8 mouse cellular contexts compared by ENCODE assay signal in genomic region chr5:142463461-142464454, GRCm38 (mm10). TPM values are rescaled to one million over a fixed set of nuclear protein-coding genes. Genes with fewer than 3 reads are reported as not detected.
A peak's percentile ranks its signal among the peaks of the same experiment; 100 is the strongest.
DNase-seq lines count a peak whose midpoint lies in the region; ATAC-seq and TF ChIP-seq lines count a peak whose summit lies in the region.

Ap5z1 (plus strand) TSS chr5:142463944.

- peak within 1 kb of the TSS; percentile 68 to 75 for H3K4me3 ChIP-seq in heart, embryonic 14.5 days (ENCODE audit: control insufficient read depth in 1 of 2, insufficient read depth in 1 of 2, low read depth in 1 of 2, low read length in 2 of 2)
- H3K4me3 ChIP-seq in liver, embryonic 14.5 days (ENCODE audit: insufficient read depth in 1 of 2, low read depth in 2 of 2, low read length in 2 of 2) = peak within 1 kb of the TSS; percentile 93 to 95
- peak within 1 kb of the TSS; percentile 64 for H3K4me3 ChIP-seq in neural tube, embryonic 11.5 days (ENCODE audit: low read depth, low read length)
- H3K4me3 ChIP-seq in stomach, postnatal 0 days (ENCODE audit: low read depth, low read length) = peak within 1 kb of the TSS; percentile 77

- DNase-seq in c-Kit-negative CD71-positive TER-119-positive erythroid progenitor cells, embryonic 14.5 days (ENCODE audit: low read depth, low spot score) = peak; percentile 86
- DNase-seq in fibroblast of lung, adult 2 months (ENCODE audit: low read depth) = peak; percentile 92
- peak; percentile 95 to 99 for DNase-seq in kidney, postnatal 25 days
- peak; percentile 94 to 96 (median 94) for DNase-seq in liver, embryonic 14.5 days (ENCODE audit: low read depth in 3 of 3, low spot score in 3 of 3)
- DNase-seq in neural tube, embryonic 11.5 days (ENCODE audit: low spot score) = peak; percentile 96
- peak; percentile 98 for DNase-seq in stomach, postnatal 0 days (ENCODE audit: low spot score)

- H3K4me1 ChIP-seq in heart, embryonic 14.5 days (ENCODE audit: control insufficient read depth in 2 of 2, insufficient read depth in 2 of 2, low read length in 2 of 2) = peaks cover 5 to 6% of the 10 kb centered on the region in 2 experiments; a peak in 2 of 4 replicates
- H3K4me1 ChIP-seq in liver, embryonic 14.5 days (replicated peaks; ENCODE audit: control insufficient read depth in 2 of 2, insufficient read depth in 2 of 2, low read length in 1 of 2) = peaks cover 7 to 13% of the 10 kb centered on the region in 2 experiments
- H3K4me1 ChIP-seq in neural tube, embryonic 11.5 days (ENCODE audit: control insufficient read depth, insufficient read depth, low read length) = peaks cover 8% of the 10 kb centered on the region
- H3K4me1 ChIP-seq in stomach, postnatal 0 days (replicated peaks; ENCODE audit: control insufficient read depth, insufficient read depth) = no peaks in the 10 kb centered on the region; the same call in 1 of the 2 replicates

- H3K9me3 ChIP-seq in heart, embryonic 14.5 days (ENCODE audit: control insufficient read depth, low read length) = no peaks in the 10 kb centered on the region
- no peaks in the 10 kb centered on the region for H3K9me3 ChIP-seq in liver, embryonic 14.5 days (ENCODE audit: control insufficient read depth, low read length)
- H3K9me3 ChIP-seq in neural tube, embryonic 11.5 days (ENCODE audit: control insufficient read depth, low read length) = no peaks in the 10 kb centered on the region
- H3K9me3 ChIP-seq in stomach, postnatal 0 days (ENCODE audit: control insufficient read depth, low read length) = no peaks in the 10 kb centered on the region

- H3K27ac ChIP-seq in heart, embryonic 14.5 days (replicated peaks in 1 of 2; ENCODE audit: control insufficient read depth in 1 of 2, insufficient read depth in 1 of 2, low read depth in 2 of 2, low read length in 2 of 2) = peak within 1 kb of the TSS; percentile 81 to 92
- peak within 1 kb of the TSS; percentile 64 for H3K27ac ChIP-seq in liver, embryonic 14.5 days
- H3K27ac ChIP-seq in neural tube, embryonic 11.5 days (ENCODE audit: low read depth, low read length) = peak within 1 kb of the TSS; percentile 42; the same call in 1 of the 2 replicates
- peak within 1 kb of the TSS; percentile 84 for H3K27ac ChIP-seq in stomach, postnatal 0 days (replicated peaks)

- H3K27me3 ChIP-seq in heart, embryonic 14.5 days (ENCODE audit: control insufficient read depth, insufficient read depth, low read length) = no peaks in the 10 kb centered on the region
- no peaks in the 10 kb centered on the region for H3K27me3 ChIP-seq in liver, embryonic 14.5 days (ENCODE audit: control insufficient read depth, insufficient read depth, low read length)
- no peaks in the 10 kb centered on the region for H3K27me3 ChIP-seq in neural tube, embryonic 11.5 days (ENCODE audit: control insufficient read depth, insufficient read depth, low read length)
- H3K27me3 ChIP-seq in stomach, postnatal 0 days (ENCODE audit: control insufficient read depth, insufficient read depth, low read length) = no peaks in the 10 kb centered on the region

- TF ChIP-seq EP300 in liver, embryonic 14.5 days (IDR thresholded peaks at IDR 0.05; ENCODE audit: low read depth) = no peak
- TF ChIP-seq EP300 in stomach, postnatal 0 days (optimal IDR thresholded peaks at IDR 0.05) = no peak

- peak within 1 kb of the TSS; percentile 87 for H3K4me2 ChIP-seq in heart, embryonic 14.5 days (ENCODE audit: low read length)
- H3K4me2 ChIP-seq in liver, embryonic 14.5 days (ENCODE audit: low read depth) = peak within 1 kb of the TSS; percentile 76
- H3K4me2 ChIP-seq in neural tube, embryonic 11.5 days (ENCODE audit: low read depth) = peak within 1 kb of the TSS; percentile 57
- peak within 1 kb of the TSS; percentile 94 for H3K4me2 ChIP-seq in stomach, postnatal 0 days (replicated peaks; ENCODE audit: low read depth)

- peak; percentile 96 for ATAC-seq in CD4-positive, CD25-positive, alpha-beta regulatory T cell, adult 4 months
- ATAC-seq in heart, embryonic 14.5 days (ENCODE audit: insufficient number of reproducible peaks, insufficient read depth, low FRiP score, low read depth) = peak; percentile 89
- ATAC-seq in liver, embryonic 14.5 days (ENCODE audit: insufficient read depth) = peak; percentile 92
- peak; percentile 89 for ATAC-seq in neural tube, embryonic 11.5 days (ENCODE audit: insufficient read depth, low FRiP score, low TSS enrichment)
- peak; percentile 96 for ATAC-seq in stomach, postnatal 0 days (ENCODE audit: low FRiP score, low TSS enrichment)

- peak within 1 kb of the TSS; percentile 83 for H3K9ac ChIP-seq in heart, embryonic 14.5 days (ENCODE audit: low read length)
- H3K9ac ChIP-seq in liver, embryonic 14.5 days (replicated peaks) = peak within 1 kb of the TSS; percentile 92
- H3K9ac ChIP-seq in neural tube, embryonic 11.5 days (ENCODE audit: low read length) = peak within 1 kb of the TSS; percentile 54
- peak within 1 kb of the TSS; percentile 85 for H3K9ac ChIP-seq in stomach, postnatal 0 days (ENCODE audit: low read length)

- H3K36me3 ChIP-seq in heart, embryonic 14.5 days (ENCODE audit: control insufficient read depth, insufficient read depth, low read length) = peaks cover 25% of the 10 kb centered on the region
- H3K36me3 ChIP-seq in liver, embryonic 14.5 days (replicated peaks; ENCODE audit: control insufficient read depth, insufficient read depth, low read depth) = no peaks in the 10 kb centered on the region; the same call in 1 of the 2 replicates
- H3K36me3 ChIP-seq in neural tube, embryonic 11.5 days (ENCODE audit: control insufficient read depth, insufficient read depth, low read length) = peaks cover 4% of the 10 kb centered on the region; the same call in 1 of the 2 replicates
- peaks cover 4% of the 10 kb centered on the region; the same call in 1 of the 2 replicates for H3K36me3 ChIP-seq in stomach, postnatal 0 days (ENCODE audit: control insufficient read depth, insufficient read depth, low read length)

- 2% methylated on average over 58 of the region's 60 CpGs for WGBS in heart, embryonic 14.5 days
- WGBS in liver, embryonic 14.5 days (ENCODE audit: insufficient replicate concordance) = 2% methylated on average over 59 of the region's 60 CpGs
- 2% methylated on average over 60 of the region's 60 CpGs for WGBS in neural tube, embryonic 11.5 days
- 2% methylated on average over 60 of the region's 60 CpGs for WGBS in stomach, postnatal 0 days

- TF ChIP-seq CTCF in liver, embryonic 14.5 days (IDR thresholded peaks at IDR 0.05; ENCODE audit: low read depth) = no peak
- TF ChIP-seq CTCF in stomach, postnatal 0 days (IDR thresholded peaks at IDR 0.05; ENCODE audit: low read depth) = no peak; the same call in 1 of the 2 replicates

RNA-seq across cellular contexts. Expression of gene Ap5z1, which starts in this region (rescaled TPM):
- 10 to 100 TPM; 19.5 to 28.9 TPM for polyA plus RNA-seq in CD4-positive, CD25-positive, alpha-beta regulatory T cell, adult 4 months (2017; shearing (Covaris generic))
- polyA plus RNA-seq in heart, embryonic 14.5 days (2014; fragmentation: Nextera tagmentation; extraction: Ambion mirVana) = 6.0 and 6.3 TPM in 2 replicates
- 5.8 and 6.8 TPM in 2 replicates for polyA plus RNA-seq in liver, embryonic 14.5 days (2012; rRNA removed)
- polyA plus RNA-seq in liver, embryonic 14.5 days (2014; fragmentation: Nextera tagmentation; extraction: Ambion mirVana) = 3.1 and 3.5 TPM in 2 replicates
- polyA plus RNA-seq in neural tube, embryonic 11.5 days (2014; fragmentation: Nextera tagmentation; extraction: Ambion mirVana) = 11.7 and 12.0 TPM in 2 replicates
- polyA plus RNA-seq in stomach, postnatal 0 days (2015; fragmentation: Nextera tagmentation; extraction: Ambion mirVana) = 4.2 and 5.0 TPM in 2 replicates

Comparison
In these comparisons a context has a peak if more than half of its experiments do, and no peak if none do; other contexts are left out.
1. Peak in every context shown above with its lines: DNase-seq, ATAC-seq, H3K4me3 ChIP-seq and H3K27ac ChIP-seq.